Mouse (Mus musculus): ENCODE data around the gene Vmn1r11.
A peak's percentile ranks its signal among the peaks of the same experiment; 100 is the strongest.

Gene Vmn1r11

GRCm38 (mm10) chr6:57133155-57133554, at the start of gene Vmn1r11:
Vmn1r11 (plus strand) TSS chr6:57133455.
- no peak for DNase-seq

- peak in 1 of 2 experiments; percentile 1 for DNase-seq
Observed at GRCm38 (mm10) chr6:57106358-57106757, 26.9 kb upstream of the Vmn1r11 start.

GRCm38 (mm10) chr6:57109154-57109553, 24.1 kb upstream of the Vmn1r11 start, which contains the start of gene Vmn1r10:
Vmn1r10 (plus strand) TSS chr6:57109454.
- DNase-seq = no peak

GRCm38 (mm10) chr6:57156619-57157018, 23.4 kb downstream of the Vmn1r11 start, which contains the start of gene Vmn1r12:
Vmn1r12 (plus strand) TSS chr6:57156919.
- no peak for DNase-seq

Data from cerebellum, postnatal 10 days (tissue).